Mouse (Mus musculus): ENCODE measurements at regions not wholly inside any gene's neighbourhood (a gene's known extent, or its start where the extent isn't known, plus 50 kb on each side); places are given as distances from the start of the nearest gene placed in this dataset.

- TF ChIP-seq GABPA (IDR thresholded peaks at IDR 0.05; ENCODE audit: low read depth, low read length) (no peak), MXI1 (IDR thresholded peaks at IDR 0.05; ENCODE audit: low read depth, low read length) (no peak), TCF12 (IDR thresholded peaks at IDR 0.05; ENCODE audit: low read depth, low read length) (no peak), POLR2AphosphoS2 (IDR thresholded peaks at IDR 0.05; ENCODE audit: low read length) (no peak), ELF1 (IDR thresholded peaks at IDR 0.05; ENCODE audit: low read depth, low read length) (no peak), JUND (IDR thresholded peaks at IDR 0.05; ENCODE audit: low read depth, low read length) (no peak), MAFK (IDR thresholded peaks at IDR 0.05; ENCODE audit: borderline replicate concordance, low read depth, low read length) (no peak), CTCF (IDR thresholded peaks at IDR 0.05 in 2 of 3, conservative IDR thresholded peaks at IDR 0.05 in 1 of 3; ENCODE audit: control insufficient read depth in 1 of 3, insufficient read depth in 1 of 3, low read depth in 2 of 3, low read length in 3 of 3, poor library complexity in 1 of 3, severe bottlenecking in 1 of 3) (no peak), MEF2A (IDR thresholded peaks at IDR 0.05; ENCODE audit: extremely low read depth, insufficient replicate concordance, low read depth, low read length, poor library complexity, severe bottlenecking) (no peak), UBTF (IDR thresholded peaks at IDR 0.05; ENCODE audit: borderline replicate concordance, insufficient read depth, low read depth, low read length) (no peak), SIN3A (IDR thresholded peaks at IDR 0.05; ENCODE audit: low read length) (no peak), GATA1 (IDR thresholded peaks at IDR 0.05; ENCODE audit: low read depth, low read length) (no peak), HCFC1 (IDR thresholded peaks at IDR 0.05; ENCODE audit: low read depth, low read length) (no peak), BHLHE40 (IDR thresholded peaks at IDR 0.05; ENCODE audit: borderline replicate concordance, low read depth, low read length) (no peak), MYB (IDR thresholded peaks at IDR 0.05; ENCODE audit: low read depth, low read length) (no peak), TBP (IDR thresholded peaks at IDR 0.05; ENCODE audit: low read depth, low read length) (no peak), POLR2AphosphoS5 (IDR thresholded peaks at IDR 0.05; ENCODE audit: borderline replicate concordance, low read depth, low read length) (no peak), E2F4 (IDR thresholded peaks at IDR 0.05; ENCODE audit: borderline replicate concordance, low read depth, low read length) (no peak), USF1 (IDR thresholded peaks at IDR 0.05; ENCODE audit: low read depth, low read length) (no peak)
- H3K27me3 ChIP-seq (ENCODE audit: control insufficient read depth in 1 of 2, insufficient read depth in 2 of 2, low read length in 2 of 2): peaks cover 0 to 6% of the 10 kb centered on the region in 2 experiments; a peak in 2 of 4 replicates
- H3K9ac ChIP-seq (ENCODE audit: control insufficient read depth, low read depth, low read length, poor library complexity, severe bottlenecking): no peak overlapping the region
- H3K4me1 ChIP-seq (ENCODE audit: control insufficient read depth in 1 of 2, insufficient read depth in 2 of 2, low read length in 2 of 2): no peaks in the 10 kb centered on the region
- no peak for DNase-seq (ENCODE audit: low read depth, low spot score)
- H3K36me3 ChIP-seq (ENCODE audit: control insufficient read depth in 1 of 2, insufficient read depth in 2 of 2, low read length in 2 of 2): no peaks in the 10 kb centered on the region
- H3K79me2 ChIP-seq (ENCODE audit: control insufficient read depth, insufficient read depth, low read length, poor library complexity): no peaks in the 10 kb centered on the region
- no peaks in the 10 kb centered on the region for H3K9me3 ChIP-seq (replicated peaks; ENCODE audit: insufficient read depth, low read length)
- no peak overlapping the region for H3K4me3 ChIP-seq (ENCODE audit: control insufficient read depth in 1 of 2, insufficient read depth in 1 of 2, low read depth in 2 of 2, low read length in 2 of 2)
- H3K27ac ChIP-seq (ENCODE audit: control insufficient read depth, low read depth, low read length): no peak overlapping the region
These were observed 78.9 kb upstream of the 1110032F04Rik start for GRCm38 (mm10) chr3:68790466-68790865.

- DNase-seq (ENCODE audit: low read depth, low spot score): no peak
- no peaks in the 10 kb centered on the region for H3K79me2 ChIP-seq (ENCODE audit: control insufficient read depth, insufficient read depth, low read length, poor library complexity)
- H3K4me3 ChIP-seq (ENCODE audit: control insufficient read depth in 1 of 2, insufficient read depth in 1 of 2, low read depth in 2 of 2, low read length in 2 of 2): no peak overlapping the region
- no peak for TF ChIP-seq JUND (IDR thresholded peaks at IDR 0.05; ENCODE audit: low read depth, low read length)
- no peak for TF ChIP-seq SIN3A (IDR thresholded peaks at IDR 0.05; ENCODE audit: low read length)
- TF ChIP-seq TCF12 (IDR thresholded peaks at IDR 0.05; ENCODE audit: low read depth, low read length): no peak
- TF ChIP-seq SMC3 (IDR thresholded peaks at IDR 0.05; ENCODE audit: low read depth, low read length): no peak
- TF ChIP-seq GATA1 (IDR thresholded peaks at IDR 0.05; ENCODE audit: low read depth, low read length): no peak
- TF ChIP-seq ETS1 (IDR thresholded peaks at IDR 0.05; ENCODE audit: low read depth, low read length): no peak
- TF ChIP-seq ZNF384 (IDR thresholded peaks at IDR 0.05; ENCODE audit: low read depth, low read length): no peak
- TF ChIP-seq ZC3H11A (IDR thresholded peaks at IDR 0.05; ENCODE audit: low read depth, low read length): no peak
- TF ChIP-seq MYB (IDR thresholded peaks at IDR 0.05; ENCODE audit: low read depth, low read length): no peak
- no peak for TF ChIP-seq EP300 (IDR thresholded peaks at IDR 0.05; ENCODE audit: low read depth in 1 of 2, low read length in 2 of 2)
- H3K27ac ChIP-seq (ENCODE audit: control insufficient read depth, low read depth, low read length): no peak overlapping the region
- no peaks in the 10 kb centered on the region for H3K9me3 ChIP-seq (replicated peaks; ENCODE audit: insufficient read depth, low read length)
- H3K27me3 ChIP-seq (ENCODE audit: control insufficient read depth in 1 of 2, insufficient read depth in 2 of 2, low read length in 2 of 2): peaks cover 0 to 2% of the 10 kb centered on the region in 2 experiments; a peak in 1 of 4 replicates
- H3K9ac ChIP-seq (ENCODE audit: control insufficient read depth, low read depth, low read length, poor library complexity, severe bottlenecking): no peak overlapping the region
- no peaks in the 10 kb centered on the region for H3K36me3 ChIP-seq (ENCODE audit: control insufficient read depth in 1 of 2, insufficient read depth in 2 of 2, low read length in 2 of 2)
- no peaks in the 10 kb centered on the region for H3K4me1 ChIP-seq (ENCODE audit: control insufficient read depth in 1 of 2, insufficient read depth in 2 of 2, low read length in 2 of 2)
These were observed 76.5 kb upstream of the 1110032F04Rik start for GRCm38 (mm10) chr3:68792883-68793282.

All from MEL (cell line).